Mouse (Mus musculus): ENCODE results near the gene Lce1j.

DNA sequence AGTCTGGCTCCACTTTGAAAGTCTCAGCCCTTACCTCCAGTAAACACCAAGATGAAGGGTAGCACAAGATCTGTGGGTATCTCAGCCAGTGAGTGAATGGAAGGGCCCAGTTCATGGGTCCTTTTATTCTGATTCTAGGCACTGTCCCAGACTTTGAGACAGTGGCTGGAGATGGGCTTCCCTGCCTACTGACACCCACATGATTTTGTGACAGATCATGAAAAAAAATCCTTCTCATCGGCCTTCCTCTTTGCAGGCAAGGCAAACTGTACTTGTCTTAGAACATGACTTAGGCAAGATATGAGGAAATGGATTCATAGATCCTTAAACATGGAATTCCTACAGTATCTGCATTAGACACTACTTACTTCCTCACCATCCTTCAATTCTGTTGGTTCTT is 51.3 kb downstream of the Lce1j start, which contains the start of gene Gm38119:
- TF ChIP-seq CTCF (IDR thresholded peaks at IDR 0.05; ENCODE audit: insufficient read depth, low read depth, low read length) (no peak), POLR2A (IDR thresholded peaks at IDR 0.05; ENCODE audit: insufficient read depth, low read depth, low read length) (no peak)

Data from olfactory bulb, adult 2 months (tissue).